Comparison of ENCODE assay signal across 8 mouse cellular contexts in the genomic region with DNA sequence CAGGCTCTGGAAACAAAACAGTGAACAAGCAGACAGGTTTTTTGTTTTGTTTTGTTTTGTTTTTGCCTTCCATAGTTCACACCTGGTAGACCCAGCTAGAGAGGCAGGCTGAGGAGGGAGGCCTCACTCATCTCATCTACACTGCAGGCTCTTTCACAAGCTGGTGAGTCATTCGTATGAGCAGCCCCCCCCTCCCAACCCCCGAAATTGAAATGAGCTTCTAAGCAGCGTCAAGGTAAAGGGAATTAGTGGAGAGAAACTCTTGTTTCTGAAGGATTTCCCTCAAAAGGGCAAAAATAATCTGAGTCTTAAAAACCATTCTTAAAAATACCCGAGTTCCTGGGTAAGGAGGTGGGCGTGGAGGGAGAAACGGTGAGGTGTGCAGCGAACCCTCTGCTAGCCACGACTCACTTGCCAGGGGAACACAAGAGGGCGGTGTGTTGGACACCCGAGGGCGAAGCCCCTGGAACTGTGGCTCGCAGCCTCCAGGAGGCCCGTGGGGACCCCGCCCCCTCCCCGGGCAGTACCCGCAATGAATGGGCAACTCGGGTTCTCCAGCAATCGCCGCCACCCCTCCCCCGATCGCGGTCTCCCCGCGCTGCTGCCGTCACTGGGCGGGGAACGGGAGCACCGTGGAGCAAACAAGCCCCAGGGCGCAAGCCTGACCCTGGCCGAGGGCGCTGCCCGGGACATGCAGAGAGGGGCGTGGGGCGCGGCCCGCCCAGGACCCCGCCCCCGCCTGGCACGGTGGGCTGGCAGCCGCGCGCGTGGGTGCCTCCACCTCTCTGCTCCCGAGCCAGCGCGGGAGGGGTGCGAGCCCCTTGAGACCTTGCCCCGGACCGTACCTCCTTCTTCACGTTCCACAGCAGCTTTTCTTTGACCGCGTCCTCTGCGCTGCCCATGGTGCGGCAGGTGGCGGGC. TPM values are rescaled to one million over a fixed set of nuclear protein-coding genes. Genes with fewer than 3 reads are reported as not detected.
DNase-seq lines count a peak whose midpoint lies in the region; ATAC-seq lines count a peak whose summit lies in the region.

No protein-coding gene starts in this region.

- peaks cover 11% of the 10 kb centered on the region; the same call in 1 of the 2 replicates for H3K4me1 ChIP-seq in intestine, embryonic 14.5 days (replicated peaks; ENCODE audit: control insufficient read depth, insufficient read depth, low read length)

- H3K36me3 ChIP-seq in intestine, embryonic 14.5 days (ENCODE audit: control insufficient read depth, insufficient read depth, low read length), result peaks cover 20% of the 10 kb centered on the region

- peak overlapping the region; percentile 93 for H3K4me2 ChIP-seq in intestine, embryonic 14.5 days (ENCODE audit: low read length)

- intact Hi-C loops in left cerebral cortex, postnatal 36 days (cut with DNase I), result no loop called here

- peak overlapping the region; percentile 78 for H3K27ac ChIP-seq in intestine, embryonic 14.5 days (ENCODE audit: low read depth)

- peak; percentile 88 to 95 for DNase-seq in adrenal gland, adult (ENCODE audit: inconsistent age in 2 of 2, low spot score in 1 of 2)
- DNase-seq in gastrocnemius, adult 8-10 months (ENCODE audit: low spot score in 2 of 2), result peak; percentile 28 to 42
- DNase-seq in intestine, embryonic 14.5 days (ENCODE audit: low spot score), result peak; percentile 85
- peak; percentile 72 to 74 for DNase-seq in left cerebral cortex, postnatal 36 days (ENCODE audit: low spot score in 2 of 2)
- DNase-seq in mesoderm, embryonic 11.5 days (ENCODE audit: low read depth, low spot score), result peak; percentile 54
- peak; percentile 51 to 59 for DNase-seq in right cerebral cortex, postnatal 36 days (ENCODE audit: low spot score in 2 of 2)
- peak; percentile 61 to 65 for DNase-seq in urinary bladder, postnatal 4 days (ENCODE audit: low spot score in 2 of 2)

- peak; percentile 60 for ATAC-seq in common myeloid progenitor, adult 5-6 weeks (replicated peaks; ENCODE audit: low read depth, poor library complexity, severe bottlenecking)
- ATAC-seq in intestine, embryonic 14.5 days (replicated peaks; ENCODE audit: low FRiP score, low TSS enrichment, low read depth), result peak; percentile 70

- H3K9me3 ChIP-seq in intestine, embryonic 14.5 days (ENCODE audit: control insufficient read depth, low read length), result no peaks in the 10 kb centered on the region

- H3K9ac ChIP-seq in intestine, embryonic 14.5 days (ENCODE audit: low read length), result peak overlapping the region; percentile 81

- H3K4me3 ChIP-seq in intestine, embryonic 14.5 days (ENCODE audit: low read depth, low read length), result peak overlapping the region; percentile 97

- no peaks in the 10 kb centered on the region for H3K27me3 ChIP-seq in intestine, embryonic 14.5 days (replicated peaks; ENCODE audit: control insufficient read depth, insufficient read depth, low read length)

- WGBS in intestine, embryonic 14.5 days, result under 1% methylated on average over 48 of the region's 55 CpGs

RNA-seq across cellular contexts. Expression of a gene that starts 0.6 kb away (rescaled TPM):
- 4.2 and 8.2 TPM in 2 replicates for total RNA-seq in common myeloid progenitor, adult 5-6 weeks (2017)
- 1 to 10 TPM; 1.3 to 2.0 (median 1.7) TPM for total RNA-seq in gastrocnemius, adult 8-10 months (2022)
- 6.2 and 6.7 TPM in 2 replicates for polyA plus RNA-seq in intestine, embryonic 14.5 days (2014; fragmentation: Nextera tagmentation; extraction: Ambion mirVana)
- 10 to 100 TPM; 80.2 to 81.6 TPM for total RNA-seq in left cerebral cortex, postnatal 36 days (2021)

RNA-seq across cellular contexts. Expression of a gene that starts 1.6 kb away (rescaled TPM):
- 92.1 and 102 TPM in 2 replicates for total RNA-seq in common myeloid progenitor, adult 5-6 weeks (2017)
- 10 to 100 TPM; 26.3 to 39.2 (median 28.2) TPM for total RNA-seq in gastrocnemius, adult 8-10 months (2022)
- 64.3 and 65.9 TPM in 2 replicates for polyA plus RNA-seq in intestine, embryonic 14.5 days (2014; fragmentation: Nextera tagmentation; extraction: Ambion mirVana)
- 10 to 100 TPM; 25.7 to 31.4 TPM for total RNA-seq in left cerebral cortex, postnatal 36 days (2021)

RNA-seq across cellular contexts. Expression of a gene that starts 29.4 kb away (rescaled TPM):
- total RNA-seq in common myeloid progenitor, adult 5-6 weeks (2017), result 46.7 and 63.4 TPM in 2 replicates
- 10 to 100 TPM; 10.3 to 13.0 (median 11.7) TPM for total RNA-seq in gastrocnemius, adult 8-10 months (2022)
- 15.3 and 15.7 TPM in 2 replicates for polyA plus RNA-seq in intestine, embryonic 14.5 days (2014; fragmentation: Nextera tagmentation; extraction: Ambion mirVana)
- 10 to 100 TPM; 27.2 to 31.2 TPM for total RNA-seq in left cerebral cortex, postnatal 36 days (2021)

RNA-seq across cellular contexts. Expression of a gene that starts 29.5 kb away (rescaled TPM):
- 10.3 and 10.4 TPM in 2 replicates for total RNA-seq in common myeloid progenitor, adult 5-6 weeks (2017)
- total RNA-seq in gastrocnemius, adult 8-10 months (2022), result 10 to 100 TPM; 15.8 to 19.1 (median 17.0) TPM
- 17.2 and 19.6 TPM in 2 replicates for polyA plus RNA-seq in intestine, embryonic 14.5 days (2014; fragmentation: Nextera tagmentation; extraction: Ambion mirVana)
- 10 to 100 TPM; 86.2 to 88.2 TPM for total RNA-seq in left cerebral cortex, postnatal 36 days (2021)

Comparison
In these comparisons a context has a peak if more than half of its experiments do, and no peak if none do; other contexts are left out.
1. Peak in every context shown above with its lines: DNase-seq, ATAC-seq, H3K4me3 ChIP-seq and H3K27ac ChIP-seq.
2. DNase-seq: peak in every context shown above with its lines; median percentile 92 in adrenal gland, adult; 85 in intestine, embryonic 14.5 days; 73 in left cerebral cortex, postnatal 36 days; 63 in urinary bladder, postnatal 4 days; 55 in right cerebral cortex, postnatal 36 days; 54 in mesoderm, embryonic 11.5 days; 35 in gastrocnemius, adult 8-10 months.